In the genomic region with DNA sequence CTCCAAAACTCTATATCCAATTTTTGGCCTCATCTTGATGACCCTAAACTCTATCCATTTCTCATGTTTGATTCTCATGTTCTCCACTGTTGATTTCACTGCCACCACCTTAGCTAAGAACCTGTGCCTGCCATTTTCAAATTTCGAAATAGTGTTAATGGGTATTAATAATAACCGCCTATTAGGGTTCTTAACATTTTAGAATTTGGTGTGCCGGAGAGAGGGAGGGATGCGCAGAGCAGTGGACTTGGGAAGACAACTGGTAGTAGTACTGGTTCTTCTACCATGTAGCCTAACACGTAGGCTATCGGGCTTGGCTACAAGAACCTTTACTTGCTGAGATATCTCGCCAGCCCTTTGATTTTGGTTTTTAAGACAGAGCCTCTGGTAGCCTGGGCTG, we compare ENCODE assay signal across 8 mouse cellular contexts. TPM values are rescaled to one million over a fixed set of nuclear protein-coding genes. Genes with fewer than 3 reads are reported as not detected.
DNase-seq lines count a peak whose midpoint lies in the region; ATAC-seq and TF ChIP-seq lines count a peak whose summit lies in the region.

No protein-coding gene starts in this region.

- H3K4me3 ChIP-seq in heart, embryonic 12.5 days, result peak overlapping the region; percentile 72
- 0 out of 2 replicates have a peak overlapping the region, but pooled peaks have one; percentile 96 for H3K4me3 ChIP-seq in ES-Bruce4 (ENCODE audit: low read depth, low read length)
- peak overlapping the region; percentile 75 for H3K4me3 ChIP-seq in forebrain, embryonic 16.5 days (replicated peaks; ENCODE audit: low read length)
- H3K4me3 ChIP-seq in liver, postnatal 0 days (ENCODE audit: low read depth, low read length), result peak overlapping the region; percentile 87

- no peaks in the 10 kb centered on the region for H3K9me3 ChIP-seq in heart, embryonic 12.5 days (replicated peaks)
- no peaks in the 10 kb centered on the region for H3K9me3 ChIP-seq in ES-Bruce4 (replicated peaks; ENCODE audit: control insufficient read depth, insufficient read depth, low read length, poor library complexity, severe bottlenecking)
- H3K9me3 ChIP-seq in forebrain, embryonic 16.5 days (ENCODE audit: control insufficient read depth, low read length), result no peaks in the 10 kb centered on the region
- no peaks in the 10 kb centered on the region for H3K9me3 ChIP-seq in liver, postnatal 0 days (ENCODE audit: low read length)

- whole genome bisulfite sequencing in heart, embryonic 12.5 days, result 76% methylated on average over 7 of the region's 7 CpGs
- 83% methylated on average over 7 of the region's 7 CpGs for WGBS in forebrain, embryonic 16.5 days
- 82% methylated on average over 7 of the region's 7 CpGs for whole genome bisulfite sequencing in liver, postnatal 0 days (ENCODE audit: insufficient replicate concordance)

- DNase-seq in heart, adult 11 months, result no peak
- no peak for DNase-seq in liver, postnatal 0 days
- DNase-seq in frontal cortex, postnatal 14 days (ENCODE audit: low spot score in 2 of 2), result no peak
- no peak for DNase-seq in right cerebral cortex, postnatal 36 days (ENCODE audit: low spot score in 2 of 2)
- DNase-seq in left cerebral cortex, adult 8-10 months (ENCODE audit: low spot score in 2 of 2), result no peak

- TF ChIP-seq CTCF in ES-Bruce4 (IDR thresholded peaks at IDR 0.05; ENCODE audit: low read depth, low read length), result no peak
- no peak for TF ChIP-seq CTCF in liver, postnatal 0 days (IDR thresholded peaks at IDR 0.05; ENCODE audit: low read depth)

- H3K4me1 ChIP-seq in heart, embryonic 12.5 days (replicated peaks), result peaks cover 27% of the 10 kb centered on the region
- no peaks in the 10 kb centered on the region for H3K4me1 ChIP-seq in ES-Bruce4 (ENCODE audit: control insufficient read depth, insufficient read depth, low read length)
- peaks cover 27% of the 10 kb centered on the region for H3K4me1 ChIP-seq in forebrain, embryonic 16.5 days (replicated peaks; ENCODE audit: control insufficient read depth, insufficient read depth, low read length)
- H3K4me1 ChIP-seq in liver, postnatal 0 days (ENCODE audit: insufficient read depth), result peaks cover 13% of the 10 kb centered on the region

- no peak for TF ChIP-seq POLR2A in ES-Bruce4 (IDR thresholded peaks at IDR 0.05; ENCODE audit: insufficient read depth, low read length)

- peak overlapping the region; percentile 77 for H3K4me2 ChIP-seq in heart, embryonic 12.5 days
- peak overlapping the region; percentile 63 for H3K4me2 ChIP-seq in forebrain, embryonic 16.5 days (ENCODE audit: low read length)
- H3K4me2 ChIP-seq in liver, postnatal 0 days (ENCODE audit: low read depth, low read length), result peak overlapping the region; percentile 87

- TF ChIP-seq EP300 in ES-Bruce4 (IDR thresholded peaks at IDR 0.05; ENCODE audit: insufficient read depth, low read depth, low read length), result no peak
- TF ChIP-seq EP300 in liver, postnatal 0 days (IDR thresholded peaks at IDR 0.05; ENCODE audit: low read depth), result no peak

- peak overlapping the region; percentile 79 for H3K9ac ChIP-seq in heart, embryonic 12.5 days
- peak overlapping the region; percentile 87 for H3K9ac ChIP-seq in ES-Bruce4 (ENCODE audit: low read depth, poor library complexity, severe bottlenecking)
- peak overlapping the region; percentile 86 for H3K9ac ChIP-seq in forebrain, embryonic 16.5 days (replicated peaks; ENCODE audit: low read depth, low read length)
- H3K9ac ChIP-seq in liver, postnatal 0 days (replicated peaks), result peak overlapping the region; percentile 74

- H3K27ac ChIP-seq in heart, embryonic 12.5 days (ENCODE audit: poor library complexity, severe bottlenecking), result peak overlapping the region; percentile 83
- peak overlapping the region; percentile 60; the same call in 1 of the 2 replicates for H3K27ac ChIP-seq in ES-Bruce4 (ENCODE audit: insufficient read depth, low read length)
- H3K27ac ChIP-seq in forebrain, embryonic 16.5 days (ENCODE audit: low read length), result peak overlapping the region; percentile 96
- peak overlapping the region; percentile 64; the same call in 1 of the 2 replicates for H3K27ac ChIP-seq in liver, postnatal 0 days (ENCODE audit: low read depth)

- no peaks in the 10 kb centered on the region for H3K27me3 ChIP-seq in heart, embryonic 12.5 days (replicated peaks)
- no peaks in the 10 kb centered on the region for H3K27me3 ChIP-seq in ES-Bruce4 (ENCODE audit: control insufficient read depth, insufficient read depth, low read length, poor library complexity, severe bottlenecking)
- no peaks in the 10 kb centered on the region for H3K27me3 ChIP-seq in forebrain, embryonic 16.5 days (replicated peaks; ENCODE audit: control insufficient read depth, insufficient read depth, low read length)
- no peaks in the 10 kb centered on the region for H3K27me3 ChIP-seq in liver, postnatal 0 days (ENCODE audit: insufficient read depth, low read length)

- H3K36me3 ChIP-seq in heart, embryonic 12.5 days, result peaks cover 24% of the 10 kb centered on the region
- no peaks in the 10 kb centered on the region for H3K36me3 ChIP-seq in ES-Bruce4 (ENCODE audit: control insufficient read depth, insufficient read depth, low read length, poor library complexity, severe bottlenecking)
- peaks cover 9% of the 10 kb centered on the region for H3K36me3 ChIP-seq in forebrain, embryonic 16.5 days (ENCODE audit: control insufficient read depth, insufficient read depth)
- H3K36me3 ChIP-seq in liver, postnatal 0 days (replicated peaks; ENCODE audit: insufficient read depth, low read length), result peaks cover 6% of the 10 kb centered on the region

- no peak for ATAC-seq in heart, embryonic 12.5 days (ENCODE audit: insufficient number of reproducible peaks, low FRiP score)
- ATAC-seq in forebrain, embryonic 16.5 days, result no peak
- no peak for ATAC-seq in liver, postnatal 0 days

RNA-seq across cellular contexts. Expression of gene Tmem39b, which starts 0.6 kb away (rescaled TPM):
- 5.8 and 7.7 TPM in 2 replicates for polyA plus RNA-seq in heart, embryonic 12.5 days (2016; fragmentation: Nextera tagmentation; extraction: Ambion mirVana)
- 14.8 and 16.1 TPM in 2 replicates for polyA plus RNA-seq in ES-Bruce4 (2011; ENCODE audit: insufficient read depth, insufficient read length, low read depth, missing spikeins)
- 16.1 and 25.0 TPM in 2 replicates for polyA plus RNA-seq in forebrain, embryonic 16.5 days (2015; fragmentation: Nextera tagmentation; extraction: Ambion mirVana)
- polyA plus RNA-seq in liver, postnatal 0 days (2015; fragmentation: Nextera tagmentation; extraction: Ambion mirVana), result 2.2 and 2.3 TPM in 2 replicates
- 10 to 100 TPM; 11.5 to 13.4 (median 12.7) TPM for total RNA-seq in left cerebral cortex, adult 8-10 months (2022)

RNA-seq across cellular contexts. Expression of gene Kpna6, which starts 24.6 kb away (rescaled TPM):
- 16.8 and 17.0 TPM in 2 replicates for polyA plus RNA-seq in heart, embryonic 12.5 days (2016; fragmentation: Nextera tagmentation; extraction: Ambion mirVana)
- polyA plus RNA-seq in ES-Bruce4 (2011; ENCODE audit: insufficient read depth, insufficient read length, low read depth, missing spikeins), result 107 and 130 TPM in 2 replicates
- polyA plus RNA-seq in forebrain, embryonic 16.5 days (2015; fragmentation: Nextera tagmentation; extraction: Ambion mirVana), result 16.4 and 17.9 TPM in 2 replicates
- 3.3 and 3.7 TPM in 2 replicates for polyA plus RNA-seq in liver, postnatal 0 days (2015; fragmentation: Nextera tagmentation; extraction: Ambion mirVana)
- 10 to 100 TPM; 86.1 to 96.3 (median 94.1) TPM for total RNA-seq in left cerebral cortex, adult 8-10 months (2022)

RNA-seq across cellular contexts. Expression of gene Khdrbs1, which starts 44.9 kb away (rescaled TPM):
- 106 and 108 TPM in 2 replicates for polyA plus RNA-seq in heart, embryonic 12.5 days (2016; fragmentation: Nextera tagmentation; extraction: Ambion mirVana)
- 179 and 182 TPM in 2 replicates for polyA plus RNA-seq in ES-Bruce4 (2011; ENCODE audit: insufficient read depth, insufficient read length, low read depth, missing spikeins)
- 160 and 179 TPM in 2 replicates for polyA plus RNA-seq in forebrain, embryonic 16.5 days (2015; fragmentation: Nextera tagmentation; extraction: Ambion mirVana)
- 18.7 and 19.6 TPM in 2 replicates for polyA plus RNA-seq in liver, postnatal 0 days (2015; fragmentation: Nextera tagmentation; extraction: Ambion mirVana)
- 10 to 100 TPM; 89.9 to 93.5 (median 91.2) TPM for total RNA-seq in left cerebral cortex, adult 8-10 months (2022)

RNA-seq across cellular contexts. Expression of gene Txlna, which starts 56.3 kb away (rescaled TPM):
- polyA plus RNA-seq in heart, embryonic 12.5 days (2016; fragmentation: Nextera tagmentation; extraction: Ambion mirVana), result 58.8 and 59.4 TPM in 2 replicates
- polyA plus RNA-seq in ES-Bruce4 (2011; ENCODE audit: insufficient read depth, insufficient read length, low read depth, missing spikeins), result 42.3 and 44.5 TPM in 2 replicates
- polyA plus RNA-seq in forebrain, embryonic 16.5 days (2015; fragmentation: Nextera tagmentation; extraction: Ambion mirVana), result 68.1 and 72.8 TPM in 2 replicates
- 12.5 and 14.0 TPM in 2 replicates for polyA plus RNA-seq in liver, postnatal 0 days (2015; fragmentation: Nextera tagmentation; extraction: Ambion mirVana)
- 10 to 100 TPM; 31.6 to 42.4 (median 37.2) TPM for total RNA-seq in left cerebral cortex, adult 8-10 months (2022)
